Mouse (Mus musculus) layer of hippocampus, postnatal 14 days (tissue): Measurements from ENCODE around the gene Nupr1l. TPM values are rescaled to one million over a fixed set of nuclear protein-coding genes. Genes with fewer than 3 reads are reported as not detected.

Experiments
- total RNA-seq, 2 experiments: library from RNA; stranded (reverse); gene quantifications; 2 replicates each; pipeline ENCODE4 v1.2.3; 2021

The Nupr1l gene
- total RNA-seq, 2 experiments from 2014 or later = 2.1 to 2.4 TPM

Other genes starting within 250 kb of the Nupr1l start
- 1 to 10 TPM; 5.9 to 6.2 TPM for gene Zfp11, start 238.4 kb upstream of the Nupr1l start, total RNA-seq
- gene Sept14, start 200.0 kb upstream of the Nupr1l start, total RNA-seq = not detected
- 10 to 100 TPM; 70.8 to 73.2 TPM for gene Mrps17, start 193.0 kb upstream of the Nupr1l start, total RNA-seq
- 10 to 100 TPM; 81.8 to 88.3 TPM for gene Nipsnap2, start 183.5 kb upstream of the Nupr1l start, total RNA-seq
- gene Psph, start 121.1 kb upstream of the Nupr1l start, total RNA-seq = 10 to 100 TPM; 29.6 to 30.2 TPM
- gene Sumf2, start 61.6 kb upstream of the Nupr1l start, total RNA-seq = 10 to 100 TPM; 18.8 to 19.3 TPM
- 100 to 1,000 TPM; 412 to 435 TPM for gene Chchd2, start 21.1 kb upstream of the Nupr1l start, total RNA-seq
- 1 to 10 TPM; 4.2 to 4.6 TPM for gene Zbed5, start 12.8 kb upstream of the Nupr1l start, total RNA-seq
- 10 to 100 TPM; 19.7 to 20.3 TPM for gene Phkg1, start 10.0 kb upstream of the Nupr1l start, total RNA-seq
- gene Vkorc1l1, start 33.4 kb downstream of the Nupr1l start, total RNA-seq = 10 to 100 TPM; 41.5 to 43.9 TPM
- 10 to 100 TPM; 13.1 to 13.7 TPM for gene Gusb, start 94.5 kb downstream of the Nupr1l start, total RNA-seq
- gene Asl, start 120.7 kb downstream of the Nupr1l start, total RNA-seq = 10 to 100 TPM; 19.2 to 21.5 TPM
- gene Crcp, start 120.8 kb downstream of the Nupr1l start, total RNA-seq = 10 to 100 TPM; 29.9 to 34.0 TPM
- 10 to 100 TPM; 47.3 to 48.8 TPM for gene Tpst1, start 164.8 kb downstream of the Nupr1l start, total RNA-seq
- gene Kctd7, start 236.3 kb downstream of the Nupr1l start, total RNA-seq = 10 to 100 TPM; 11.5 to 13.3 TPM